Mouse (Mus musculus) olfactory bulb, adult 2 months (tissue): ENCODE data around the gene Tnni3k.

Experiments
- CTCF ChIP-seq: fragments of 200-500 bp; IDR thresholded peaks from 2 replicates; pipeline ENCODE4 v1.5.1; 2012; ENCODE audit warnings: low read depth, mild to moderate bottlenecking, low read length, moderate library complexity; ENCODE audit not compliant: insufficient read depth
- POLR2A ChIP-seq: fragments of 200-500 bp; IDR thresholded peaks from 2 replicates; pipeline ENCODE4 v1.6.1; 2012; ENCODE audit warnings: mild to moderate bottlenecking, low read depth, low read length, moderate library complexity; ENCODE audit not compliant: insufficient read depth

- TF ChIP-seq POLR2A = no peak
- no peak for TF ChIP-seq CTCF
Observed at GRCm38 (mm10) chr3:154800888-154801429, 254.2 kb downstream of the Tnni3k start.
